Mouse (Mus musculus) intestine, embryonic 16.5 days (tissue): ENCODE measurements around the gene Sgtb. TPM values are rescaled to one million over a fixed set of nuclear protein-coding genes. Genes with fewer than 3 reads are reported as not detected.

Source experiments
- ATAC-seq: fragments of 200-750 bp; cut with Nextera tagmentation; 2 replicates; pipeline ENCODE4 v1.8.0; 2017; ENCODE audit warnings: moderate TSS enrichment, moderate library complexity
- H3K27ac ChIP-seq: fragments of 300-500 bp; sonication (generic); 2 replicates; pipeline ENCODE4 v1.5.1; 2014; ENCODE audit warnings: mild to moderate bottlenecking, low read length
- H3K27me3 ChIP-seq: fragments of 300-500 bp; sonication (generic); replicated peaks from 2 replicates; pipeline ENCODE4 v1.6.1; 2014; ENCODE audit warnings: low read length, control low read depth, mixed read lengths; ENCODE audit not compliant: control insufficient read depth, insufficient read depth
- H3K36me3 ChIP-seq: fragments of 300-500 bp; sonication (generic); 2 replicates; pipeline ENCODE4 v1.6.1; 2014; ENCODE audit warnings: low read length, control low read depth; ENCODE audit not compliant: control insufficient read depth, insufficient read depth
- H3K4me1 ChIP-seq: fragments of 300-500 bp; sonication (generic); 2 replicates; pipeline ENCODE4 v1.6.1; 2014; ENCODE audit warnings: low read length, control low read depth, mixed read lengths; ENCODE audit not compliant: control insufficient read depth, insufficient read depth
- H3K4me2 ChIP-seq: fragments of 300-500 bp; sonication (generic); 2 replicates; pipeline ENCODE4 v1.6.1; 2014; ENCODE audit warnings: low read depth, low read length, control low read depth
- H3K4me3 ChIP-seq: fragments of 300-500 bp; sonication (generic); 2 replicates; pipeline ENCODE4 v1.5.1; 2014; ENCODE audit warnings: mild to moderate bottlenecking, low read length
- H3K9ac ChIP-seq: fragments of 300-500 bp; sonication (generic); 2 replicates; pipeline ENCODE4 v1.6.1; 2014; ENCODE audit warnings: low read depth, low read length
- H3K9me3 ChIP-seq: fragments of 300-500 bp; sonication (generic); 2 replicates; pipeline ENCODE4 v1.6.1; 2016; ENCODE audit warnings: low read length, control low read depth; ENCODE audit not compliant: control insufficient read depth
- WGBS: fragments of 180-500 bp; shearing (Covaris S2); extraction: QIAGEN DNeasy Blood & Tissue Kit; methylation state at CpG from one replicate; pipeline ENCODE4 v1.1.7; 2014; 5-methylcytosine and 5-hydroxymethylcytosine counted together
- polyA plus RNA-seq: library from polyadenylated mRNA; unstranded; fragments of >200 nt; fragmentation: Nextera tagmentation; extraction: Ambion mirVana; gene quantifications from 2 replicates; pipeline ENCODE4 v1.2.1, GENCODE M21; 2015

Sgtb gene
- polyA plus RNA-seq, 1 experiment from 2014 or later: 3.3 TPM

- no peak overlapping the region for H3K4me2 ChIP-seq
- H3K27me3 ChIP-seq: no peaks in the 10 kb centered on the region
- no peak overlapping the region for H3K4me3 ChIP-seq
- no peaks in the 10 kb centered on the region for H3K9me3 ChIP-seq
- H3K4me1 ChIP-seq: no peaks in the 10 kb centered on the region
- ATAC-seq: peak; percentile 74
- H3K9ac ChIP-seq: no peak overlapping the region
- 66% methylated on average over 10 of the region's 10 CpGs for WGBS
- no peak overlapping the region for H3K27ac ChIP-seq
- no peaks in the 10 kb centered on the region for H3K36me3 ChIP-seq
These were observed 34.8 kb upstream of the Sgtb start for GRCm38 (mm10) chr13:104074731-104075130.

- H3K27ac ChIP-seq: no peak overlapping the region
- 65% methylated on average over 6 of the region's 6 CpGs for WGBS
- no peaks in the 10 kb centered on the region for H3K36me3 ChIP-seq
- H3K27me3 ChIP-seq: no peaks in the 10 kb centered on the region
- no peak for ATAC-seq
- no peaks in the 10 kb centered on the region for H3K4me1 ChIP-seq
- H3K9me3 ChIP-seq: no peaks in the 10 kb centered on the region
- no peak overlapping the region for H3K4me3 ChIP-seq
- no peak overlapping the region for H3K4me2 ChIP-seq
- H3K9ac ChIP-seq: no peak overlapping the region
These were observed 32.5 kb upstream of the Sgtb start for GRCm38 (mm10) chr13:104076993-104077392.

GRCm38 (mm10) chr13:104082504-104082903 lies 27.0 kb upstream of the Sgtb start:
- Histone ChIP-seq H3K4me1 (no peaks in the 10 kb centered on the region), H3K27ac (no peak overlapping the region), H3K9me3 (no peaks in the 10 kb centered on the region), H3K9ac (no peak overlapping the region), H3K36me3 (no peaks in the 10 kb centered on the region), H3K27me3 (no peaks in the 10 kb centered on the region), H3K4me3 (no peak overlapping the region), H3K4me2 (no peak overlapping the region)
- WGBS: 81% methylated on average over 7 of the region's 7 CpGs
- ATAC-seq: no peak; the same call in 1 of the 2 replicates

- ATAC-seq: no peak
- no peaks in the 10 kb centered on the region for H3K27me3 ChIP-seq
- no peak overlapping the region for H3K27ac ChIP-seq
- no peaks in the 10 kb centered on the region for H3K4me1 ChIP-seq
- no peak overlapping the region for H3K9ac ChIP-seq
- H3K4me2 ChIP-seq: no peak overlapping the region
- no peaks in the 10 kb centered on the region for H3K9me3 ChIP-seq
- H3K36me3 ChIP-seq: no peaks in the 10 kb centered on the region
- WGBS: 53% methylated on average over 2 of the region's 2 CpGs
- H3K4me3 ChIP-seq: no peak overlapping the region
These were observed 24.9 kb upstream of the Sgtb start for GRCm38 (mm10) chr13:104084600-104084999.

GRCm38 (mm10) chr13:104089387-104089786 lies 20.2 kb upstream of the Sgtb start:
- WGBS: 4% methylated on average over 1 of the region's 1 CpGs
- Histone ChIP-seq H3K36me3 (no peaks in the 10 kb centered on the region), H3K9me3 (no peaks in the 10 kb centered on the region), H3K27ac (no peak overlapping the region), H3K4me3 (no peak overlapping the region), H3K4me1 (no peaks in the 10 kb centered on the region), H3K4me2 (no peak overlapping the region), H3K27me3 (no peaks in the 10 kb centered on the region), H3K9ac (no peak overlapping the region)
- peak; percentile 73 for ATAC-seq

GRCm38 (mm10) chr13:104091734-104092133 lies 17.8 kb upstream of the Sgtb start:
- Histone ChIP-seq H3K4me1 (peaks cover 3% of the 10 kb centered on the region; the same call in 1 of the 2 replicates), H3K27me3 (no peaks in the 10 kb centered on the region), H3K9me3 (no peaks in the 10 kb centered on the region), H3K9ac (no peak overlapping the region), H3K36me3 (no peaks in the 10 kb centered on the region), H3K4me2 (no peak overlapping the region), H3K4me3 (no peak overlapping the region), H3K27ac (no peak overlapping the region)
- WGBS: 15% methylated on average over 1 of the region's 1 CpGs
- ATAC-seq: no peak

- H3K27ac ChIP-seq: no peak overlapping the region
- no peaks in the 10 kb centered on the region for H3K36me3 ChIP-seq
- 79% methylated on average over 11 of the region's 11 CpGs for WGBS
- no peak overlapping the region for H3K4me3 ChIP-seq
- H3K4me2 ChIP-seq: no peak overlapping the region
- H3K9ac ChIP-seq: no peak overlapping the region
- no peaks in the 10 kb centered on the region for H3K27me3 ChIP-seq
- no peaks in the 10 kb centered on the region for H3K9me3 ChIP-seq
- H3K4me1 ChIP-seq: peaks cover 3% of the 10 kb centered on the region; the same call in 1 of the 2 replicates
- 0 out of 2 replicates have a peak, but pooled peaks have one; percentile 28 for ATAC-seq
These were observed 14.8 kb upstream of the Sgtb start for GRCm38 (mm10) chr13:104094531-104095385.

- Histone ChIP-seq H3K4me3 (no peak overlapping the region), H3K4me1 (peaks cover 3% of the 10 kb centered on the region; the same call in 1 of the 2 replicates), H3K9ac (no peak overlapping the region), H3K36me3 (no peaks in the 10 kb centered on the region), H3K27ac (no peak overlapping the region), H3K9me3 (no peaks in the 10 kb centered on the region), H3K4me2 (no peak overlapping the region), H3K27me3 (no peaks in the 10 kb centered on the region)
- 69% methylated on average over 7 of the region's 7 CpGs for WGBS
- no peak for ATAC-seq
These were observed 13.6 kb upstream of the Sgtb start for GRCm38 (mm10) chr13:104095955-104096354.

- Histone ChIP-seq H3K9me3 (no peaks in the 10 kb centered on the region), H3K9ac (no peak overlapping the region), H3K36me3 (no peaks in the 10 kb centered on the region), H3K4me1 (peaks cover 3% of the 10 kb centered on the region; the same call in 1 of the 2 replicates), H3K27ac (no peak overlapping the region), H3K4me2 (no peak overlapping the region), H3K27me3 (no peaks in the 10 kb centered on the region), H3K4me3 (no peak overlapping the region)
- ATAC-seq: no peak
- 92% methylated on average over 7 of the region's 7 CpGs for WGBS
These were observed 12.4 kb upstream of the Sgtb start for GRCm38 (mm10) chr13:104097190-104097589.
